Mouse (Mus musculus) ES-Bruce4 (cell line): ENCODE data around the gene Helz2. TPM values are rescaled to one million over a fixed set of nuclear protein-coding genes. Genes with fewer than 3 reads are reported as not detected.

Source experiments
- H3K27ac ChIP-seq: 2 replicates; pipeline ENCODE4 v1.5.1; 2012; ENCODE audit warnings: low read length, inconsistent platforms; ENCODE audit not compliant: insufficient read depth
- H3K27me3 ChIP-seq: 2 replicates; pipeline ENCODE4 v1.6.1; 2012; ENCODE audit warnings: mild to moderate bottlenecking, low read length, inconsistent platforms; ENCODE audit not compliant: control insufficient read depth, poor library complexity, insufficient read depth, severe bottlenecking
- H3K36me3 ChIP-seq: 2 replicates; pipeline ENCODE4 v1.6.1; 2012; ENCODE audit warnings: inconsistent platforms, mild to moderate bottlenecking, low read length, moderate library complexity; ENCODE audit not compliant: control insufficient read depth, poor library complexity, insufficient read depth, severe bottlenecking
- H3K4me1 ChIP-seq: one replicate; pipeline ENCODE4 v1.8.1; 2011; ENCODE audit warnings: low read length; ENCODE audit not compliant: control insufficient read depth, insufficient read depth
- H3K4me3 ChIP-seq: 2 replicates; pipeline ENCODE4 v1.5.1; 2011; ENCODE audit warnings: low read depth, mild to moderate bottlenecking, low read length
- H3K9ac ChIP-seq: 2 replicates; pipeline ENCODE4 v1.6.1; 2012; ENCODE audit warnings: low read depth, mild to moderate bottlenecking, inconsistent platforms; ENCODE audit not compliant: poor library complexity, severe bottlenecking
- H3K9me3 ChIP-seq: replicated peaks from 2 replicates; pipeline ENCODE4 v1.6.1; 2012; ENCODE audit warnings: mild to moderate bottlenecking, low read length, inconsistent platforms; ENCODE audit not compliant: control insufficient read depth, poor library complexity, insufficient read depth, severe bottlenecking
- CTCF ChIP-seq: IDR thresholded peaks from one replicate; pipeline ENCODE4 v1.8.1; 2011; ENCODE audit warnings: low read depth, low read length
- EP300 ChIP-seq: IDR thresholded peaks from 2 replicates; pipeline ENCODE4 v1.6.1; 2011; ENCODE audit warnings: low read depth, low read length; ENCODE audit not compliant: insufficient read depth
- POLR2A ChIP-seq: IDR thresholded peaks from one replicate; pipeline ENCODE4 v1.8.1; 2011; ENCODE audit warnings: low read length; ENCODE audit not compliant: insufficient read depth
- polyA plus RNA-seq: library from polyadenylated mRNA; stranded (reverse); fragments of >200 nt; gene quantifications from 2 replicates; pipeline ENCODE4 v1.2.4, GENCODE M21; 2011; ENCODE audit warnings: low read depth; ENCODE audit not compliant: missing spikeins, insufficient read depth, insufficient read length

Helz2 gene
- polyA plus RNA-seq, 1 experiment: 1.4 TPM

DNA sequence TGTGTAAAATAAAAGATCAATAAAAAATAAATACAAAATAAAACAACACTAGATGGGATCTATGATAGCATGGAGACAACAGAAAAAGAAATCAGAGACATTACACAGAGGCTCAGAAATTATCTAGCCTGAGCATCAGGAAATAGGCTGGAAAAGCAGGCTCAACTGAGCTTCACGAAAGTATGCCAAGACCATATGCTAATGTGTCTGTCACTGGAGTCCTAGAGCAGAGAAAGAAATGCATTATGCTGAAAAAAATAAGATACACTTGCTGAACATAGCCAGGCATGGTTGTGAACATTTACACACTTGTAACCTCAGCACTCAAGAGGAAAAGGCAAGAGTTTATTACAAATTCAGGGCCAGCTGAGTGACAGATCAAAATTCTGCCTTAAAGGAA lies 38.1 kb upstream of the Helz2 start:
- Histone ChIP-seq H3K27me3 (no peaks in the 10 kb centered on the region), H3K4me3 (no peak overlapping the region), H3K4me1 (no peaks in the 10 kb centered on the region), H3K27ac (no peak overlapping the region), H3K9ac (no peak overlapping the region), H3K9me3 (no peaks in the 10 kb centered on the region), H3K36me3 (peaks cover 12% of the 10 kb centered on the region)
- no peak for TF ChIP-seq POLR2A
- no peak for TF ChIP-seq EP300
- no peak for TF ChIP-seq CTCF

DNA sequence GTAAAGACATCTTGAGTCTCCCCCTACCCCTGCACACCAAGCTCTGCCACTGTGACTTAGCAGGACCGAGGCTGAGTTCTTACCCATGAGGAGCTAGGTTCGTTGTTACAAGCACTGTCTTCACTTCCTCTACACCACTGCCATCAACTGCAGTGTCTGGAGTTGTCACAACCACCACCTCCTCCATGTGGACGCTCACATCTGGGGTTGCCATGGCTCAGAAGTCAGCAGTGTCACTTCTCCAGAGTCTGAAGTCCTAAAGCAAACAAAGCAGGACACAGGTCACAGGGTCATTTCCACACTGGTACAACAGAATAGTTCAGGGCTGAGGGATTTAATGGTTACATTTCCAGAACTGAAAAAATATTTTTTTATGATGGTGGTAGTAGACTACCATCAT lies 36.0 kb upstream of the Helz2 start:
- Histone ChIP-seq H3K9ac (no peak overlapping the region), H3K27ac (no peak overlapping the region), H3K9me3 (no peaks in the 10 kb centered on the region), H3K27me3 (no peaks in the 10 kb centered on the region), H3K36me3 (peaks cover 9% of the 10 kb centered on the region), H3K4me3 (no peak overlapping the region), H3K4me1 (no peaks in the 10 kb centered on the region)
- TF ChIP-seq POLR2A (no peak), EP300 (no peak), CTCF (no peak)

DNA sequence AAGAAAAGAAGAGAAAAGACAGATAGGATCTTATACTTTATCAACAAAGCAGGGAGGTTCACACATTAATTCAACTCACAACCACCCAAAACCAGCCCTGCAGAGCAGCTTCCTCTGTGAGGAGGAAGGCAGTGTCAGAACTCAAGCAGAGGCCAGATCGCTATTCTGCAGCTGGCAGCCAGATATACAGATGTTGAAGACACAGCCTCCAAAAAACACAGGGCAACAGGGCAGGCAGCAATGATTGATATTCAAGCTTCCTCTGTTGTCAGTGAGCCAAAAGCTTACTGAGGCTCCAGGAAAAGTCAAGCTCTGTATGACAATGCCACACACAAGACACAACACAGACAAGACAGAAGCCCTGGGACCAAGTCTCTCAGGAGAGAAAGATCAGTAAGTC lies 34.9 kb upstream of the Helz2 start:
- Histone ChIP-seq H3K36me3 (peaks cover 9% of the 10 kb centered on the region), H3K27me3 (no peaks in the 10 kb centered on the region), H3K4me3 (no peak overlapping the region)

DNA sequence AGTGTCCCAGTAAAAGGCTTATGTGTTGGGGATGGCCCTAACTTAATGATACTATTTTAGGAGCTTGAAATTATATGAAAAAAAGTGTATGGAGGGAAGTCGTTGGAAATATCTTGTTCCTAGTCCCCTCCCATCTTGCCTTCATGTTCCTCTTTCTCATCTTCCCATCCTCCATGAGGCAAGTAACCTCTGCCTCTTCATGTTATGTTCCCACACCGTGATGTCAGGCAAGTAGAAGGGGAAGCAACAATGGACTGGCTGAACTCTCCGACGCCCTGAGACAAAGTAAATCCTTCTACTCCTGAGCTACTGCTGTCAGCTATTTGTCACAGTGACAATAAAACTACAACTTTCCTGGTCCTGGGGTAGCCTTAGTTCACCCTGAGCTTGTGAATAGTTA lies 32.8 kb upstream of the Helz2 start:
- Histone ChIP-seq H3K27ac (no peak overlapping the region), H3K27me3 (no peaks in the 10 kb centered on the region), H3K4me3 (no peak overlapping the region), H3K9ac (no peak overlapping the region), H3K4me1 (no peaks in the 10 kb centered on the region), H3K36me3 (peaks cover 9% of the 10 kb centered on the region), H3K9me3 (no peaks in the 10 kb centered on the region)
- no peak for TF ChIP-seq POLR2A
- no peak for TF ChIP-seq EP300
- TF ChIP-seq CTCF: no peak

More for the DNA sequence above, 34.9 kb upstream of the Helz2 start:
- H3K9me3 ChIP-seq: no peaks in the 10 kb centered on the region
- TF ChIP-seq CTCF: no peak
- TF ChIP-seq POLR2A: no peak
- TF ChIP-seq EP300: no peak
- H3K27ac ChIP-seq: no peak overlapping the region
- H3K4me1 ChIP-seq: no peaks in the 10 kb centered on the region
- H3K9ac ChIP-seq: no peak overlapping the region

DNA sequence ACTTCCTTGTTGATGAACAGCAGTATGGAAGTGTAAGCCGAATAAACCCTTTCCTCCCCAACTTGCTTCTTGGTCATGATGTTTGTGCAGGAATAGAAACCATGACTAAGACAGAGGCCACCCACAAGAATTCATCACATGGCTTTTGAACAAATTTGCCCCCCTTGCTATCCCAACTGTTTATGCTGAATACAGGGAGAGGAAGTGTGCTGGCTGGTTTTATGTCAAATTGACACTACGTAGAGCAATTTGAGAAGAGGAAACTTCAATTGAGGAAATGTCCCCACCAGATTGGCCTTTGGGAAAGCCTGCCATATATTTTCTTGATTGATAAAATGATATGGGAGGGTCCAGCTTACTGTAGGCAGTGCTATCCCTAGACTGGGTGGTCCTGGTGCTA lies 32.0 kb upstream of the Helz2 start:
- H3K4me3 ChIP-seq: no peak overlapping the region
- H3K9me3 ChIP-seq: no peaks in the 10 kb centered on the region
- no peaks in the 10 kb centered on the region for H3K27me3 ChIP-seq
- no peak overlapping the region for H3K9ac ChIP-seq
- no peak for TF ChIP-seq POLR2A
- TF ChIP-seq EP300: no peak
- no peaks in the 10 kb centered on the region for H3K4me1 ChIP-seq
- H3K36me3 ChIP-seq: peaks cover 10% of the 10 kb centered on the region
- H3K27ac ChIP-seq: no peak overlapping the region

DNA sequence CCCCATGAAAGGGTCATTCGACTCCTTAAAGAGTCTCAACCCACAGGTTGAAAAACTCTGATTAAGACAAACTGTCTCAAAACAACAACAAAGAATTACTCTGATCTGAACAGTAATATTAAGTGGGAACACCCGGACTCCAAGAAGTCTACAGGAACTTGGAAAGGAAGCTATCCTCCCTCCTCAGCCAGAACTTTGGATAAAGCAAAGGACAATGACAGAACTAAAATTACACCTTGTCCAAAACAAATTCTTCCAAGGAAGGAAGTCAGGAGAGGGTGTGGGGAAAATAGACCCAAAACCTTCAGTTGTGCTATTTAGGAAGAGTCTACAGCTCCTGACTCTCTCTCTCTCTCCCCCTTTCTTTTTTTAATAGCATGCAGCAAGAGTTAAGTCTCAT lies 30.3 kb upstream of the Helz2 start:
- Histone ChIP-seq H3K27ac (no peak overlapping the region), H3K36me3 (peaks cover 6% of the 10 kb centered on the region), H3K4me3 (no peak overlapping the region)

More for the DNA sequence above, 30.3 kb upstream of the Helz2 start:
- Histone ChIP-seq H3K9ac (no peak overlapping the region), H3K9me3 (no peaks in the 10 kb centered on the region), H3K4me1 (no peaks in the 10 kb centered on the region), H3K27me3 (no peaks in the 10 kb centered on the region)
- TF ChIP-seq EP300 (no peak), CTCF (no peak), POLR2A (no peak)
